Mouse (Mus musculus) regulatory T cell (primary cell): Measurements from ENCODE around the gene Rnf220.

ENCODE experiments used
- in situ Hi-C: fragments of 300-600 bp; cut with MboI, MseI; formaldehyde crosslinking; loops from one replicate; pipeline ENCODE4 v1.15.1; 2025; ENCODE audit warnings: high pct_unique_total_duplicates

The Rnf220 gene

DNA sequence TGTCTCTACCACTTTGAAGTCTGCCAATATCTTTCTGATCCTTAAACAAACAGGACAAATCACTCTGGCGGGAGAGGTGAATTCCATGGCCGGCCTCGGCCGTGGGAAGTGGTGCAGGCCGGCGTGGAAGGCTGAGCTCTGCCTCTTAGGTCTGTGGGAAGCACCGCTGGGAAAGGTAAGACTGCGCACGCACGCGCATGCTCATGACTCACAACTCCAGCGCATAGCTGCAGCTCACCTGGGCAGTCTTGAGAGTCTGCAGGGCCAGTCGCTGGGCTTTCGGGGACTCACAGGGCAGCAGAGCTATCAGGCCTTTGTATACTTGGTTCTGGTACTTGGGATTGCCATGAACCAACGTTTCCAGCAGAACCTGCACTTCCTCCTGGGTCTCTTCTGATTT, 267.3 kb downstream of the Rnf220 start:
- in situ Hi-C loops, result no loop called here

DNA sequence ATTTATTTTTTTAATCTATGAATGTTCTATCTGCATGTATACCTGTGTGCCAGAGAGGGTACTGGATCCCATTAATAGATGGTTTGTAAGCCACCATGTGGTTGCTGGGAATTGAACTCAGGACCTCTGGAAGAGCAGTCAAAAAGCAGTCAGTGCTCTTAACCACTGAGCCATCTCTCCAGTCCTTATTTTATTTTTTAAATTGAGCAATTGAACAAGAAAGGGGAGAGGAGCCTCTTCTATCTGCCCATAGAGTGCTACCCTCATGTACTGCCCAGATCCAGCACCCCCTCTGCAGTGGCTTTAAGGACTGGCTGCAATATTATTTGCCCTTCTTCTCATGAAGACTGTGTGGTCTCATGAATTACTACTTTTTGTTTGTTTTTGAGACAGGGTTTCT, 271.6 kb downstream of the Rnf220 start:
- in situ Hi-C loops, result no loop called here

DNA sequence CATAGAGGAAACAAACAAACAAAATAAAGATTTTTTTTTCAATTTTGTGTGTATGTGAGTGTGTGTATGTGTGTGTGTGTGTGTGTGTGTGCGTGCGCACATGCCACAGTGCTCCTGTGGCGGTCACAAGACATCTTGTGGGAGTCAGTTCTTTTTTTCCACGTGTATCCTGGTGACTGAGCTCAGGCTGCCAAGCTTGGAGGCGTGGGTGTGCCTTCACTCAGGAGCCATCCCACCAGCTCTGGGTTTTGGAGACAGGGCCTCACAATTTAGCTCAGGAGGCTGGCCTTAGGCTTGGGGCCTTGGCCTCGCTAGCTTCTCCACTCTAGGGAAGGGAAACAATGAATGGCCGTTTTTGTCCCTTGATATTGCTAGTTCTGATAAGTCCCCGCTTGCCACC, 272.7 kb downstream of the Rnf220 start:
- in situ Hi-C loops, result no loop called here

DNA sequence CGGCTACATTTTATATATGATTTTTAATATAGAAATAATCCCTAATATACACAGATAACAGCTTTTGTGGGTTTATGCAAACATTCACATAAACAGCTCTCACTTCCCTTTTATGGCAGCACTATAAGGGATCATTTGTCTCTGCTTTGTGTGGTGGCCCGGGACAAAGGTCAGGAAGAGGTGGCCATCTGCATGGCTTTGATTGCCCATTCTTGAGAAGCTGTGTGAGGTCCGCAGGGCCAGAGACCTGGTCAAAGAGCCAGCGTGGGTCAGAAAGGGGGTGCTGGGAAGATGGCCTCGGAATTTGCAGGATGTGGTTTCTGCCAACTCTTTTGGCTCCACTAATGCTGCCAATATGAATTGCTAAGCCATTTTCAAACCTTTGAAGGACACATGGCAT, 273.9 kb downstream of the Rnf220 start:
- in situ Hi-C loops, result no loop called here

DNA sequence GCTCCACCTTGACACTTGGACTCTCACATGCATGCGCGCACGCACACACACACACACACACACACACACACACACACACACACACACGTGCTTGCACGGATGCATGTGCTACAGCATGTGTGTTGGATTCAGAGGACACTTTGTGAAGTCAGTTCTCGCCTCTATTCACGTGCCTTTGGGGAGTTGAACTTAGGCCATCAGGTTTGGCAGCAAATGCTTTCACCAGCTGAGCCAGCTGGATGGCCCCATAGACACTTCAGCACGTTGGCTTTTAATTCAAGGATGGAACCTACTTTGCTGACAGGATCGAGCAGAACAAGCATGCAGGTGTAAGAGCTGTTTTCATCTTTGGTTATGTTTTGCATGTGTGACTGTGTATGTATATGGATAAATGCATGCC, 275.0 kb downstream of the Rnf220 start:
- in situ Hi-C loops, result no loop called here
